In the genomic region with DNA sequence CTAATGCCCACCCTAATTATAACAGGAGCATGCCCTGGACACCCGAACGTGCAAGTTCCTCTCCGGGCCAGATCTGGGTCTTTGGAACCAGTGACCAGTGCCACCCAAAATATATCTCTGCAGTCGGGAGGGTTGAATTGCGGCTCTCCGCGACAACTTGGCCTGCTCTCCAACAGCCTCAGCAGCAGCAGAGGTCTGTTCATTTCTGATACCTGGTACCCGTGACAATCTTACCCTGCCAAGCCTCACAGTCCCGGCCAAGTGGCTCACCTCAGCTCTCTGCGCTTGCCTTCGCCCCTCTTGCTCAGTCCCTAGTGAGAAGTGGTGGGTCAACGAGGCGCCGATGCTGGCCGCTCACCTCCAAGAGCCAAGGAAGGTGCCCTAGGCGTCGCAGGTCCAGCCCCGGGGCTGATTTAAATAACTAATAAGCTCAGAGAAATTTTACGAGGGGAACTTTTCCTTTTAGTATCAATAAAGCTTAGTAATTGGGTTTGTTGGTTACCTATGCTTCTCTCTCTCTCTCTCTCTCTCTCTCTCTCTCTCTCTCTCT, we compare ENCODE assay signal across 8 mouse cellular contexts. TPM values are rescaled to one million over a fixed set of nuclear protein-coding genes. Genes with fewer than 3 reads are reported as not detected.
DNase-seq lines count a peak whose midpoint lies in the region; ATAC-seq and TF ChIP-seq lines count a peak whose summit lies in the region.

Gene Satb2 (minus strand): TSS at position 500 of the 550 bp plus-strand sequence.

- WGBS in stomach, embryonic 14.5 days = 2% methylated on average over 19 of the region's 19 CpGs

- intact Hi-C loops in gastrocnemius, adult 2 months (cut with DNase I) = no loop called here
- intact Hi-C loops in left cerebral cortex, postnatal 10 days (cut with DNase I) = no loop called here

- peaks cover 41% of the 10 kb centered on the region for H3K27me3 ChIP-seq in stomach, embryonic 14.5 days (ENCODE audit: control insufficient read depth, insufficient read depth, low read length)

- DNase-seq in gastrocnemius, adult 2 months = no peak
- DNase-seq in gastrocnemius, postnatal 4 days (ENCODE audit: low spot score in 2 of 2) = no peak
- peak; percentile 28 to 42 for DNase-seq in right cerebral cortex, postnatal 10 days (ENCODE audit: low spot score in 2 of 2)
- no peak for DNase-seq in right cerebral cortex, postnatal 25 days
- DNase-seq in left cerebral cortex, postnatal 10 days (ENCODE audit: extremely low spot score in 1 of 2, low spot score in 2 of 2) = peak in 1 of 2 experiments; percentile 27
- DNase-seq in adrenal gland, adult 2 months = no peak

- H3K27ac ChIP-seq in gastrocnemius, adult 2 months = no peak within 1 kb of the TSS
- no peak within 1 kb of the TSS for H3K27ac ChIP-seq in stomach, embryonic 14.5 days (ENCODE audit: low read length)

- no peaks in the 10 kb centered on the region for H3K36me3 ChIP-seq in stomach, embryonic 14.5 days (ENCODE audit: control insufficient read depth, insufficient read depth, low read length)

- TF ChIP-seq CTCF in gastrocnemius, adult 2 months (IDR thresholded peaks at IDR 0.05) = no peak

- H3K4me1 ChIP-seq in stomach, embryonic 14.5 days (ENCODE audit: control insufficient read depth, insufficient read depth, low read length) = no peaks in the 10 kb centered on the region

- no peak within 1 kb of the TSS for H3K9ac ChIP-seq in stomach, embryonic 14.5 days (replicated peaks; ENCODE audit: low read depth, low read length)

- H3K4me2 ChIP-seq in stomach, embryonic 14.5 days (replicated peaks; ENCODE audit: low read depth, low read length) = no peak within 1 kb of the TSS

- H3K9me3 ChIP-seq in stomach, embryonic 14.5 days (ENCODE audit: control insufficient read depth, low read depth, low read length) = no peaks in the 10 kb centered on the region

- H3K4me3 ChIP-seq in gastrocnemius, adult 2 months = peak within 1 kb of the TSS; percentile 59
- 0 out of 2 replicates have a peak within 1 kb of the TSS, but pooled peaks have one; percentile 1 for H3K4me3 ChIP-seq in stomach, embryonic 14.5 days (ENCODE audit: low read depth, low read length)

- ATAC-seq in stomach, embryonic 14.5 days (ENCODE audit: insufficient number of reproducible peaks, insufficient read depth, low FRiP score, low read depth) = no peak
- ATAC-seq in inflammation-experienced regulatory T-cells, adult 6 months = no peak

RNA-seq across cellular contexts. Expression of gene Satb2, which starts in this region (rescaled TPM):
- under 1 TPM; 0.22 to 0.28 TPM for total RNA-seq in gastrocnemius, adult 2 months (2021)
- total RNA-seq in gastrocnemius, postnatal 4 days (2021) = under 1 TPM; 0.83 to 0.96 TPM
- 100 to 1,000 TPM; 117 to 138 TPM for total RNA-seq in left cerebral cortex, postnatal 10 days (2021)
- 0.46 and 1.1 TPM in 2 replicates for polyA plus RNA-seq in stomach, embryonic 14.5 days (2014; fragmentation: Nextera tagmentation; extraction: Ambion mirVana)
- not detected for polyA plus RNA-seq in inflammation-experienced regulatory T-cells, adult 6 months (2017; shearing (Covaris generic))
- total RNA-seq in adrenal gland, adult 2 months (2021) = 1 to 10 TPM; 2.1 to 2.3 TPM
- polyA plus RNA-seq in adrenal gland, adult 2 months (2012; rRNA removed) = 0.52 and 1.1 TPM in 2 replicates

Comparison
In these comparisons a context has a peak if more than half of its experiments do, and no peak if none do; other contexts are left out.
1. RNA of gene Satb2 (total RNA-seq): 117 to 138 TPM in left cerebral cortex, postnatal 10 days; 2.1 to 2.3 TPM in adrenal gland, adult 2 months, 0.83 to 0.96 TPM in gastrocnemius, postnatal 4 days and 0.22 to 0.28 TPM in gastrocnemius, adult 2 months; every median in the first group is over 10 times any median in the second.
2. DNase-seq: peak in right cerebral cortex, postnatal 10 days (2 of 2); none in gastrocnemius, adult 2 months (single experiment), gastrocnemius, postnatal 4 days (0 of 2), right cerebral cortex, postnatal 25 days (single experiment) and adrenal gland, adult 2 months (single experiment).